Mouse (Mus musculus) erythroblast, embryonic 14.5 days (primary cell): ENCODE results near the gene Rhox7a.

Experiments used
- GATA1 ChIP-seq: IDR thresholded peaks from 2 replicates; pipeline ENCODE4 v1.6.1; 2012; ENCODE audit warnings: low read length, inconsistent platforms, mixed read lengths
- TAL1 ChIP-seq: IDR thresholded peaks from 3 replicates; pipeline ENCODE4 v1.6.1; 2012; ENCODE audit warnings: low read length, inconsistent platforms, mixed read lengths

DNA sequence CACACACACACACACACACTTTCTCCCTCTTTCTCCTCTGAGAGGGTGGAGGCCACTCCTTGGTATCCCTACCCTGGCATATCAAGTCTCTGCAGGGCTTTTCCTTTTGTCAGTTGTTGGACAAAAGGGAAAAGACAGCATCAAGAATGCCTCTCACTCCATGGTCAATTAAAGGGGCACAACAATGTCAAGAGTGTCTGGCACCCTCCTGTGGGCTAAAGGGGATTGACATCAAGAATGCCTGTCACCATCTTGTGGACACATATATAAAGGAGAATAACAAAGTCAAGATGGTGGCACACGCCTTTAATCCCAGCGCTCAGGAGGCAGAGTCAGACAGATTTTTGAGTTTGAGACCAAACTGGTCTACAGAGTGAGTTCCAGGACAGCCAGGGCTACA, 22.1 kb upstream of the Rhox7a start:
- TF ChIP-seq TAL1 (no peak), GATA1 (no peak)
